Comparison of ENCODE assay signal across 8 mouse cellular contexts in genomic region chr3:57470326-57470725, GRCm38 (mm10). TPM values are rescaled to one million over a fixed set of nuclear protein-coding genes. Genes with fewer than 3 reads are reported as not detected.
DNase-seq lines count a peak whose midpoint lies in the region; ATAC-seq and TF ChIP-seq lines count a peak whose summit lies in the region.

No protein-coding gene starts in this region.

- H3K9me3 ChIP-seq in heart, embryonic 15.5 days (replicated peaks), result no peaks in the 10 kb centered on the region
- H3K9me3 ChIP-seq in kidney, postnatal 0 days (replicated peaks; ENCODE audit: low read length), result no peaks in the 10 kb centered on the region

- peak overlapping the region; percentile 60 for H3K4me2 ChIP-seq in heart, embryonic 15.5 days
- peak overlapping the region; percentile 53 for H3K4me2 ChIP-seq in kidney, postnatal 0 days (ENCODE audit: low read length)

- peak overlapping the region; percentile 76 for H3K27ac ChIP-seq in heart, embryonic 15.5 days
- peak overlapping the region; percentile 74 for H3K27ac ChIP-seq in kidney, postnatal 0 days
- H3K27ac ChIP-seq in small intestine, adult 2 months (ENCODE audit: insufficient read depth, low read depth, low read length), result peak overlapping the region; percentile 49; the same call in 1 of the 2 replicates

- H3K4me1 ChIP-seq in heart, embryonic 15.5 days (replicated peaks), result peaks cover 24% of the 10 kb centered on the region
- peaks cover 22% of the 10 kb centered on the region for H3K4me1 ChIP-seq in kidney, postnatal 0 days (replicated peaks; ENCODE audit: insufficient read depth, low read length)
- H3K4me1 ChIP-seq in small intestine, adult 2 months (ENCODE audit: control insufficient read depth, insufficient read depth, insufficient read length, low read length), result peaks cover 6% of the 10 kb centered on the region; the same call in 1 of the 2 replicates

- no peak overlapping the region for H3K4me3 ChIP-seq in heart, embryonic 15.5 days
- H3K4me3 ChIP-seq in kidney, postnatal 0 days (replicated peaks; ENCODE audit: low read depth, low read length), result 0 out of 2 replicates have a peak overlapping the region, but pooled peaks have one; percentile 11
- no peak overlapping the region for H3K4me3 ChIP-seq in small intestine, adult 2 months (ENCODE audit: low read depth, low read length)

- DNase-seq in 3T3-L1 (ENCODE audit: low read depth, low spot score), result peak; percentile 90
- DNase-seq in adrenal gland, adult (ENCODE audit: inconsistent age in 2 of 2, low spot score in 1 of 2), result peak; percentile 73 to 92
- peak; percentile 66 for DNase-seq in fibroblast of lung, adult 2 months (ENCODE audit: low read depth)
- DNase-seq in kidney, postnatal 0 days (ENCODE audit: low spot score), result peak; percentile 92
- DNase-seq in lung, postnatal 36 days, result peak; percentile 88
- DNase-seq in spleen, postnatal 36 days (ENCODE audit: low spot score in 2 of 2), result no peak

- 19% methylated on average over 5 of the region's 5 CpGs for WGBS in heart, embryonic 15.5 days
- 4% methylated on average over 5 of the region's 5 CpGs for WGBS in kidney, postnatal 0 days
- 21% methylated on average over 5 of the region's 5 CpGs for WGBS in small intestine, adult 2 months

- TF ChIP-seq POLR2A in small intestine, adult 2 months (IDR thresholded peaks at IDR 0.05; ENCODE audit: low read depth, low read length), result no peak

- H3K36me3 ChIP-seq in heart, embryonic 15.5 days, result no peaks in the 10 kb centered on the region
- no peaks in the 10 kb centered on the region for H3K36me3 ChIP-seq in kidney, postnatal 0 days (ENCODE audit: insufficient read depth, low read length)
- H3K36me3 ChIP-seq in small intestine, adult 2 months (ENCODE audit: control insufficient read depth, insufficient read depth, low read length), result no peaks in the 10 kb centered on the region

- ATAC-seq in heart, embryonic 15.5 days (replicated peaks; ENCODE audit: insufficient number of reproducible peaks, insufficient read depth, low FRiP score, low read depth), result 0 out of 2 replicates have a peak, but pooled peaks have one; percentile 37
- ATAC-seq in kidney, postnatal 0 days (replicated peaks; ENCODE audit: low FRiP score, low read depth), result no peak; the same call in 1 of the 2 replicates

- H3K9ac ChIP-seq in heart, embryonic 15.5 days, result no peak overlapping the region
- H3K9ac ChIP-seq in kidney, postnatal 0 days (ENCODE audit: low read depth, low read length), result no peak overlapping the region; the same call in 1 of the 2 replicates

- H3K27me3 ChIP-seq in heart, embryonic 15.5 days, result no peaks in the 10 kb centered on the region
- no peaks in the 10 kb centered on the region for H3K27me3 ChIP-seq in kidney, postnatal 0 days (ENCODE audit: insufficient read depth, low read length)
- H3K27me3 ChIP-seq in small intestine, adult 2 months (ENCODE audit: control insufficient read depth, insufficient read depth, low read length), result no peaks in the 10 kb centered on the region

- peak; percentile 87 for TF ChIP-seq CTCF in kidney, postnatal 0 days (IDR thresholded peaks at IDR 0.05; ENCODE audit: low read depth)
- TF ChIP-seq CTCF in small intestine, adult 2 months (IDR thresholded peaks at IDR 0.05; ENCODE audit: extremely low read depth, insufficient read length, insufficient replicate concordance, low read depth, low read length), result peak; percentile 48; the same call in 1 of the 2 replicates

RNA-seq across cellular contexts. Expression of gene Tm4sf4, which starts 45.2 kb away (rescaled TPM):
- polyA plus RNA-seq in heart, embryonic 15.5 days (2015; fragmentation: Nextera tagmentation; extraction: Ambion mirVana), result 0.86 and 1.2 TPM in 2 replicates
- polyA plus RNA-seq in kidney, postnatal 0 days (2015; fragmentation: Nextera tagmentation; extraction: Ambion mirVana), result 0.79 and 0.93 TPM in 2 replicates
- polyA plus RNA-seq in small intestine, adult 2 months (2012; rRNA removed), result 92.8 and 210 TPM in 2 replicates

Comparison
In these comparisons a context has a peak if more than half of its experiments do, and no peak if none do; other contexts are left out.
1. DNase-seq: peak in 3T3-L1 (single experiment), adrenal gland, adult (2 of 2), fibroblast of lung, adult 2 months (single experiment), kidney, postnatal 0 days (single experiment) and lung, postnatal 36 days (single experiment); none in spleen, postnatal 36 days (0 of 2).
2. RNA of gene Tm4sf4, which starts 45.2 kb away (polyA plus RNA-seq): 92.8 to 210 TPM in small intestine, adult 2 months; 0.86 to 1.2 TPM in heart, embryonic 15.5 days and 0.79 to 0.93 TPM in kidney, postnatal 0 days; every median in the first group is over 10 times any median in the second.
3. Peak in every context shown above with its lines, with median percentiles within 50 percentile points of each other: H3K27ac ChIP-seq.